Mouse (Mus musculus): ENCODE data around the gene Ak8.
A peak's percentile ranks its signal among the peaks of the same experiment; 100 is the strongest.

Gene Ak8

DNA sequence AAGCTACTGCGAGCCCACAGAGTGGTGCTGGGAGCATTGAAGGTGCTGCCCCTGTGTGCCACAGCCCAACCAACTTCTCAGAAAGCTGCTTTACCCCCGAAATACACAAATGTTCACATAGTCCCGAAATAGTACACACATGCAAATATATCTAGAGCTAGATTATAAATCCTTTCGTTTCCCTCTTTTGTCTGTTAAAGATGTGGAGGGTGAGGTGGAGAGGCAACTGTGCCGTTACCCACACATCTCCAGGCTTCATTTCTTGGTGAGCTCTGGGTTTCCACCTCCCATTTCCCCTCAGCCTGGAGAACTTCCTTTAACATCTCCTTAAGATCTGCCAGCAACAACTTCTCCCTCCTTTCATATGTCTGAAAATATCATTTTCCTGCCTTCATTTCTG is 40.2 kb downstream of the Ak8 start:
- no peak for DNase-seq

DNA sequence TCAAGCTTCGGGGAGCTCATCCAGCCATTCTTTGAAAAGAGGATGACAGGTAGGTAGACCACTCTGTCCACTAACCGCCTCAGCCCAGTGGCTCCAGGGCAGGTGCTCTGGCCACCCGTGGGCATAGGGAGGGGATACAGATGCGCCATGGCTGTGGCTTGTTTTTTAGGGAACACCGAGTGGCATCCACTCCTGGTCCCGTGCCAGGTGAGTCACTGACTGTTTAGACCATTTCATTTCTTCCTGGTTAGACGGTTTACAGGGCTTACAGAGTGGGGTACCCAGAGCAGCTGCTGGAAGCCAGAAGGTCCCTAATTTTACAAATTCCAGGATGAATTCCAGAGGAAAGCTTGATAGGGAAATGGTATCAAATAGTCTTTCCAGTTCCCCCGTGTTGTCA is 42.7 kb downstream of the Ak8 start:
- no peak for DNase-seq

DNA sequence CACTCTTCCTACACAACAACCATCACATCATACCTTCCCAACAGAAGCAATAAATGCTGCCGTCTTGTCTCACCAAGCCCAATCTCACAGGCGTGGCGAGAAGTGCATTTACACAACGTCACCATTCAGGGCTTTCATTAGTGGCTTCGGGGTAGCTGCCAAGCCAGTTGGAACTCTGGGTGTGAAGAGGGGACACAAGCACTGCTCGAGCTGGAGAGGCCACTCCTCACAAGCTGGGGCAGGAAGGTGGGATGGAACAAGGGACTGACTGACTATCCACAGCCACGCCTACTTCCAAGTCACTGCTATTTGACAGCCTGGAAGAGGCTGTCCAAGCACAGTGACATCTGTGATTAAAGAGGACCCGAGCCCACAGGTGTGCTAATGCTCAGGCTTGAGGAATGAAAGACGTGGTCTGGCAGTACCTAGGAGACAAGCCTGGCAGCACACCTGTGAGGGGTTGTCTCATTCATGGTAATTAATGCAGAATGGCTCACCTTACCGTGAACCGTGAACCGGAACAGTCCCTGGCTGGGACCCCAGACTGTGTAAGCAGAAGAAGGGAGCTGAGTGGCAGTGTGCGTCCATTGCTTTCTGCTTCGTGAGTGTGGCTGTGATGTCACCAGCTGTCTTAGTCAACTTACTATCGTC is 46.8 kb downstream of the Ak8 start:
- no peak for DNase-seq

DNA sequence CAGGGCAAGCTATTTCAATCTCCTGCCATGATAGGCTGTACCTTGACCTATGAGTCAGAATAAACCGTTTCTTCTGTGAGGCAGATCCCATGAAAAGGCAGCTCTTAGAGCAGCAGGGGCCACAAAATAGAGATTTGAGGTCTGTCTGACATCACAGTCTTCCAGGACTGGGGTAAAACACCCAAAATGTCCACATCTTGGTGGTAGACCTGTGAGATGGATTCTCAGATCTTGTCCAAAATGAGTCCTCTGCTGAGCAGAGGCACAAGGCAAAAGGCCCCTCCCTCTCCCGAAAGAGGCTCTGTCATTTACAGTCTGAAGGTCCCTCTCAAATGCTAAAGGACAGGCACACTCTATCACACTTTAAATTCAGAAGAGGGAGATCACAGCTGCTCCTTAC is 47.7 kb downstream of the Ak8 start:
- DNase-seq = no peak

DNA sequence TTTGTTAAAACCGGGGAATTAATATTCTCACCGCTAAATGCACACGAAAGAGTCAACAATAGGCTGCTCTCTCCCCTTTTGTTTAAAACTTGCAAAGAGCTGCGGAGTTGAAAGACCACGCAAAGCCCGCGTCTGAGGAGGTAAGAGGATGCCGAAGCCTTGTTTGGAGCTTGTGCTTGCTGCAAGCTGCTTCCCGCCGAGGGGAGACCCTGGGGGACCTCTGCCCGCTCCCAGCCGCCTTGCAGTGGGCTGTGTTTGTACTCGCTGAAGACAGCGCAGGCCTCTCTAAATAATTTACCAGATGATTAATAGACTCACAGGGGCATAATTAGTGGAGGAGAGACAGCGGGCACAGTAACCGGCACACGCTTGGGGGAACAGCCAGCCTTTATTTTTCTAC is 51.2 kb downstream of the Ak8 start:
- no peak for DNase-seq

DNA sequence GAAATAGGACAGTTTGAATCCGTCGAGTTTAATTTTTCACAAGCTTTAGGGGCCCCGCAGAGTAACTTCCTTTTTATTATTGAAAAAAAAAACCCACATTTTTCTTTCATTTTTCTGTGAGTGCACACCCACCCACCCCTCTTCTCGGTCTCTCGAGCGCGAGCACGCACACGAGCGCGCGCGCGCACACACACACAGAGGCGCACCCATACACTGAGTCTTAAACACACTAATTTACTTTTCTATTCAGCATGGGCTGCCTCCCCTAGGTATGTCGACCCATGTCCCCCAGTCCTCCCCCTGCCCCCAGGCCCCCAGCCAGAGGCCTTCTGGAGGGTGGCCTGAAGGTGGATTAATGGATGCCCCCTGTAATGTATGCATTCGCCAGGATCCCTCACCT is 51.7 kb downstream of the Ak8 start:
- no peak for DNase-seq

DNA sequence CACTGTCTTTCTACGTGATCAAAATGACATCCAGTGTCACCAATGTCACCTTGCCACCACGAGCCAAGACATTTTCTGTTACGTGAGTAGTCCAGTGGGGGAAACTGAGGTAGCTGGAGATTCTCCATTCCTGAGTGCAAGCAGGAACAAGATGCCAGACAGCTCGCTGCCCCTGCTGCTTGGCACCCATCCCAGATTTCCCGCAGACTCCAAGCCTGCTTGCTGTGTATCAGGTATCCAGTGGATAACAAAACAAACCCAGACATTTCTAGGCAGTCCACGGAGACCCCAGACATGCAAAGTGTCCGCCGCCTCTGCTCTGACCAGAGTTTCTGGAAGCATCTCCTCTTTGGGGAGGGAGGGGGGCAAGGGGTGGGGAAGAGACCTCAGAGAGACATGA is 52.4 kb downstream of the Ak8 start:
- DNase-seq = no peak

DNA sequence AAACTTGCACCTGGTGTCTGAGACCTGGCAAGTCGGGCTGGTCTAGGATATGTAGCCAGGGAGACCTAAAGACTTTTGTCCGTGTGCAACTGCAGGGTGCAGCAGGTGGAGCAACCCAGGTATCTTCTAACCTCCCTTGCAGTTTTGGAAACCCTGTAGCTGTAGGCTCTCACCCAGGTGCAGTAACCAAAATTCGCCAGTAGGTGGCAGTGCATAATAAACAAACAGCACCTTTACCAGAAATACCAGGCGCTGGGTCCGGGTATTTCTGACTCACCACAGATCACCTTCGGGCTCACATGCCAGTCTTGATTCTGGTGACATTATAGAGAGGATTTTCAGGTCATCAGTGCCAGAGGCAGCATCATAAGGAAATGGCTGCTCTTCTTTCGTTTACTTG is 55.5 kb downstream of the Ak8 start:
- peak; percentile 83 for DNase-seq

DNA sequence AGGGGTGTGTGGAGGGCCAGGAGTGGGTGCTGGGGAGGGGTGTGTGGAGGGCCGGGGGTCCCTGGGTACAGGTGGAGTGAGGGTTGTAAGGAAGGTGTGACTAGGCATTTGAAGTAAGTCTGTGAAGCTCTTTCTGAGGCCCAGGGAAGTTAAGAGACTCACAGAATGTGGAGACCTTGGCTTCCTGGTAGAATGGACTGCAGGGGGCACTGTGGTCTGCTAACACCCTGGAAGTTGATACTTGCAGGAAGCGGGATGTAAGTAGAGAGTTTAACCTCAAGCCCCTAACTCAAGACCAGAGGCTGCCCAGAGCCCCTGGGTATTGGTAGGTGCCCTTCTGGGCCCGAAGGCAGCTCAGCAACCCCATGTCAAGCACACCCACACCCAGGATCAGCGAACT is 56.2 kb downstream of the Ak8 start:
- DNase-seq = peak; percentile 68

DNA sequence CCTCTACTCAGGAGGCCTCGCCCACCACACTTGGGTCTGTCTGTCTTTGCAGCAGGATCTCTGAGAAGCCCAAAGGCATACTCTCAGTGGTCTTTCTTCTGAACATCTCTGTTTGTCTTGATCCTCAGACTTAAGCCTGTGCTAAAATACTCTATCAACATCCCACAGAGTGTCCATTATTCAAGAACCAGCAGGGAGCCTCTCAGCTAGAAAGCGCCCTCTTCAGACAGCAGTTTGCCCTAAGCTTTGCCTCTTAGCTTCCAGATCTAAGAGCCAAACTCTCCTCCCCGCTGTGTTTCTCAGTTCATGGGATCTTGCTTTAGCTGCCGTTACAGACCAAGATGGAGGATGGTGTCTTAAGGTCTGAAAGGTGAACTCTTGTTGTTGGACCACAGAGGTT is 59.5 kb downstream of the Ak8 start:
- no peak for DNase-seq

DNA sequence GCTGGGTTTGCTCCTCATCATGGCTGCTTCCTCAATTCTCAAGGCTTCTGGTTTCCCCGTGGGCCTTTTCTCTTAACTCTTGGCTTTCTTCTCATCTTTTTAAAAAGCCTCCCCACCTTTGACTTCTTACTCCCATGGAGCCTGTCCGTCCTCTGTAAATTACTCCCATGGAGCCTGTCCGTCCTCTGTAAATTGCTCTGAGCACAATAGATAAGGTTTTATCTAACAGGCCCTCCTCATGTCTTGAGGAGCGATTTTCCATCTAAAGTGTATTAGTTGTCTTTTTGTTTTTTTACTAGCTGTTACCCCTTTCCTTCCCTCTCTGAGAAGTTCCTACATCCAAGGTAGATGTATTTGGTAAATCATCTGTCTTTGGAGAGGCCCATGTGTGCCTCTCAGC is 66.6 kb downstream of the Ak8 start:
- no peak for DNase-seq

DNA sequence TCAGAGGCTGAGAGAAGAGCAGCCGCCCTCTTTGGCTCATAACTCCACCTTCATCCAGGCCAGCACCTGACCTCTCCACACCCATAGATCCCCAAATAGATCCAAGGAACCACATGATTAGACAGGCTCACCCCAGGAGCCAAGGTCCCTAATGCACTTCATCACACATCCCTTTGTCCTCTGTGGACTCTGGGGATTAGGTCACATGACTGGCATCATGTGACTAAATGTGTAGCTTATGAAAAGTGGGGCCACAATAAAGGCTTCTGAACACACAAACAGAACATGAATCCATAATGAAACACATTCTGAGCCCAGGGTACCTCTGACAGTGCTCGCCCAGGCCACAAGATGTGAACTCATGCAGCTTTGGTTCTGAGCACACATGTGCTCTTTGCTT is 67.1 kb downstream of the Ak8 start:
- DNase-seq = no peak

DNA sequence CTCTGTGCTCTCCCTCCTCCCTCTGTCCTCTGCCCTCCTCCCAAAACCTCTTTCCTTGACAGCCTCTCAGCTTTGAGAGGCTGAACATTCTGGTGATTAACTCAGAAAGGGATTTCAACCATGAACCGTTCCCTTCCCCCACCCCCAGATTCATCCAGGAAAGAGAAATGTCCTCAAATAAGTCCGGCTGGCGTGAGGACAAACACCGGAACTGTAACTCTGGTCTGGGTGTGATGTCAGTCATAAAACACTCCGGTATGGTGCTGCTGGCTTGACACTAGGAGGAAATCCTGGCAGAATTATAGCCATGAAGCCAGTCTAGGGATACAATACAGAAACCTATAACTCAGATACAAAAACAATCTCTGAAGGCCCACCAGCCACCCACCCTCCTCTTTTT is 70.7 kb downstream of the Ak8 start:
- peak; percentile 75 for DNase-seq

DNA sequence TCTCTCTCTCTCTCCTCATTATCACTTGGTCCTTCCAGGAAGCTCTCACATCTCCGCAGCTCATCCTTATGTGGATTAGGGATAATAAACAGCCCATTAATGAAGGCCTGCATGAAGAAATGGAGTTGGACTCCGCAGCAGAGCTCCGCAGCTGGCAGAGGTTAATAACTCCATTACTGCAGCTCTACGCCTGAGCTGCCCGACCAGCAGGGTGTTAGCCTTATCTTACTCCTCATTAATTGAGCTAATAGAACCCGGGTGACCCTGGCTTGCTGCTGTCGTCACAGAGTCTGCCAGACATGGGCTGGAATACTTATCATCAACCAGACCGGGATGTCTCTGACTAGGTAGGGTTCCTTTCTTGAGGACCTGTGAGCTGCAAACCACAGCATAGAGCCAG is 74.1 kb downstream of the Ak8 start:
- DNase-seq = no peak

DNA sequence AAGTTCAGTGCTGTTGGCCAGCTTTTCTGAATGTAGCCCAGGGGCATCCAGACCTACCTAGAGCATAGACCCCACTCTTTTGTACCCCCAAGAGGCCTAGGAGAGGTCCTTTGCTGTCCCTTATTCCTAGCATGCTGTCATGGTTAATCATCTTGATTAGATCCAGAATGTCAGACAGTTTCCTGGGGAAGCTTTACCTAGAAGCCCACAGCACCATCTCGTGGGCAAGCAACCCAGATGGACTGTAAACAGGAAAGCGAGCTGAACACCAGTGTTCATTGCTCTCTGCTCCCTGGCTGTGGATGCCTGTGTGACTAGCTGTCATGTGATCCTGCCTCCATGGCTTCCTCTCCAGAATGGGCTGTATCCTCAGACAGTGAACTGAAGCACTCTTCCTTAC is 76.8 kb downstream of the Ak8 start:
- DNase-seq = no peak

DNA sequence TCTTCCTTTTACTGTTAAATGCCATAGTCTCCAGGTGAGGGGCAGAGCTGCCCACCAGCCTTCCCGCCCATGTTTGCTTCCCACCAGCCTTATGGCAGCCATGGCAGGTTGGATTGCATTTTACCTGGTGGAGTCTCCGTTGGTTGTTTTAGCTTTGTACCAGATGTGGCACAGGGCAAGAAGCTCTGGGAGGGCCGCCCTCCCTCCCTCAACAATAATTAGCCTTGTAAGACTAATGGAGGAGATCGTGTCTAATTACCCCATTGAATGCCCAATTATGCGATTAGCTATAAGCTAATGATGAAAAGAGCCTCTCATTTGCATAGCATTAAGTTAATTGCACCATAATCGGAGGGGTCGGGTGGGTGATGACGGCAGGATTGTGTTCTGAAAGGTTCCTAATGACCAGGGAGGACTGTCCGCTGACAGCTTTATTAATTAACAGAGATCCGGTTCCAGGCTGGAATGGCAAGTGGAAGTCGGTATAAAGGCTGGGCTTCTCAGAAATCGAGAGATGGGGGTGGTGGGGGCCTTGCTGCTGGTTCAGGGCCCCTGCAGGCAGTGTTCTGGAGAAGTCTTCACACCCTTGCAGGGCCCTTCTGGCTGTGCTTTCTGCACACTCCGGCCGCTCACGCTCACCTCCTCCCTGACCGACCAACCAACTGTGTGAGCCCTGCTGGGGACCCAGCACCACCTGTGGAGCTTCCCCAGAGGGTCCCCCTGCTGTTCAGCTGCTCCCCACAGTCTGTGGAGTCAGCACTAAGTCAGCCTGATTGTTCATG is 80.2 kb downstream of the Ak8 start:
- DNase-seq = no peak

DNA sequence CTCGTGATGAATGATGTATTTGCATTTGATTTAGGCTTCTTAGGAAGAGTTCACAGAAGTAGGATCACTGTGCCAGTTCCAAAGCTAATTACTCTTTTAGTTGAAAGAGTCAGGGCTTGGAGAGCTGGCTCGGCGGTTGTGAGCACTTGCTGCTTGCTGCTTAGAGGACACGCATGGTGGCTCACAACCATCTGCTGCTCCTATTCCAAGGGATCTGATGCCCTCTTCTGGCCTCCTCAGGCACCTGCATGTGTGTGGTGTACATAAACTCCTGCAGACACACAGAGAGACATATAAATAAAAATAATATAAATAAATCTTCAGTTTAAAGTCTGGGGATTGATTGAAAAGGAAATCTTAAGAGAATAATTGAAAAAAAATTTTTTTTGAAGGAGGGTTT is 81.3 kb downstream of the Ak8 start:
- DNase-seq = no peak

DNA sequence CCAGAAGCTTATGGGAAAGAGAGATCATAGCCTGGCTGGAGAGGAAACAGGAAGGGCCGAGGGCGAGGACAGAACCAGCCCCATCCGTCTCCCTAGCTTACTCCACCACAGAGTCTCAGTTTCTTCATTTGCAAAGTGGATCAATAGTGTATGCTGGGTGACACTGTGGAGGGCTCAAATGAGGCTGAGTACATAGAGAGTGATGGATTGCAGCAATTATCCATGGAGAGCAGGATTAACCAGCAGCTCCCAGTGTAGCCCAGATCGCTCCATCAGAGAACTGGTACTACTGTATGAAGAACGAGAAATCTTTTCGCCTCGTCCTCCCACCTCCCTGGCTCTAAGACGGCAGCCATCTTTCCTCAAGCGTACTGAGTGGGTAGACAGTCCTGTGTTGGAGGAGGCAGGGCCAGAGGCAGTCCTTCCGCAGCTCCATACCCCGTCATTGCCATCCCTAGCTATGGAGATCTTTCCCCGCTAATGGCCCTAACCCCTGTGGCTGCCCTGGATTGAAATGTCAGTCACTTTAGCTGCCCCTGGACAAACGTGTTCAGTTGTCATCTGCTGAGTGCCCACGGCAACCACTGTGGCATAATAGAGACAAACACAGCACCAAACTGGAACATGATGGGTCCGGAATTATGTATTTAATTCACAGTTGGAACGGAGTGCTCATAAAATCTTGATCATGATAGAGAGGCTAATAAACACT is 86.5 kb downstream of the Ak8 start:
- DNase-seq = no peak

DNA sequence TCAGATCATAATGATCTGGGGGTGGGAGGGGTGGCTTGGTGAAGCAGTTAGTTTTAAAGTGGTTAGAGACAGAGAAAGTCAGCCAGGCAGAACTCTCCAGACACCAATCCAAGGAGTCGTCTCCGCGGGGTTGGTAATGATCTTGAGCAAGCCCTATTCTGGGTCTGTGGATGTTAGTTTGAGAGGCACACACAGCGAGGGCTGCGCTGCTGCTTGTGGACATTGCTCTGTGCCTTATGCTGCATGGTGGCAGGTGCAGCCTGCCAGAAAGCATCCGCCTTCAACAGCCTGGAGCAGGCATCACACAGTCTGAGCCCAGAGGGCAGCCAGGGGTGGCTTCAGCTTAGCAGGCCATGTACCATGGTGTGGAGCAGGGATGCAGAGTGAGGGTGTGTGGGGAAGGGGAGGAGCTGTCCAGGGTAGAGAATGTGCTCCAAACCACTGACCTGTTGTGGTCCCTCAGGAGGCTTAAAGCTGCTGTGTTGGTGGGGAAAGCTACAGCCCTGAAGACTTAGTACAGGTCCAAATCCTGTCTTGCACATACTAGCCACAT is 87.2 kb downstream of the Ak8 start:
- no peak for DNase-seq

DNA sequence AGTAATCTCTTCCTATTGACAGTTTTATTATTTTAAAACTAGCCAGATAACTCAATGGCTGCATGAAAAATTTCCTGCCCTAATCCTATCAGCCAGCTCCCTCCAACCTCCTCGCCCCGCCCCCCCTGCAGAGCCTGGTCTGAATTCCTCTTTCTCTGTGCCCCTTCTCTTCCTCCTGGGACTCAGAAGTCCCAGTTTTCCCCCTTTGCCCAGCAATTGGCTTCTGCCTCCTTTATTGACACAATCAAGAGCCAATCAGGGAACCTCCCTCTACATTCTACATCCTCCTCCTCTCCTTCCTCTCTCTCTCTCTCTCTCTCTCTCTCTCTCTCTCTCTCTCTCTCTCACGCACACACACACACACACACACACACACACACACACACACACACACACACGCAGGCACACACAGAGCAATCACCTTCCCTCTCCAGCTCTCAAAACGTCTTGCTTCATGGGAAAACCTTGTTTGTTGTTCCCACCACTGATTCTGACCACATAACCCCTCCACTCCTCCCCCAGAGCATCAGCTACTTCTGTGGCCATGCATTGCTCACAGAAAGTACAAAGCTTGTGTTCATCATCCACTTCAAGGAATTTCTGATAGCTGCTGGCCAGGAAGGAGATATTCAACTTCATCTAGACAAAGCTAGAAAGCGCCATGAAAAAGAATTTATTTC is 93.1 kb downstream of the Ak8 start:
- peak; percentile 39 for DNase-seq

DNA sequence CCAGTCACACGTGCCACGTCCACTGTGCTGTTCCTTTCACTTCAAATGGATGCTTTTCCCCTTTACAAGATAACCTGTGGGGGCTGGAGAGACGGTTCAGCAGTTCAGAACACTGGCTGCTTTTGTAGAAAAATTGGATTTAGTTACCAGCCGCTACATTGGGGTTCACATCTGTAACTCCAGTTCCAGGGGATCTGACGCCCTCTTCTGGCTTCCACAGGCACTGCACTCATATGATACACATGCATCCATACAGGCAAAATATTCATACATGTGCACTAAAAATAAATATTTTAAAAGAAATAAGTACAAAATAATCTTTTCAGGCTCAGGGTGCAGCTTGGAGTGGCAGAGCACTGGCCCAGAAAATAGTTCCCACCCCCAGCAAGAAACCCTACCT is 94.7 kb downstream of the Ak8 start:
- DNase-seq = no peak

DNA sequence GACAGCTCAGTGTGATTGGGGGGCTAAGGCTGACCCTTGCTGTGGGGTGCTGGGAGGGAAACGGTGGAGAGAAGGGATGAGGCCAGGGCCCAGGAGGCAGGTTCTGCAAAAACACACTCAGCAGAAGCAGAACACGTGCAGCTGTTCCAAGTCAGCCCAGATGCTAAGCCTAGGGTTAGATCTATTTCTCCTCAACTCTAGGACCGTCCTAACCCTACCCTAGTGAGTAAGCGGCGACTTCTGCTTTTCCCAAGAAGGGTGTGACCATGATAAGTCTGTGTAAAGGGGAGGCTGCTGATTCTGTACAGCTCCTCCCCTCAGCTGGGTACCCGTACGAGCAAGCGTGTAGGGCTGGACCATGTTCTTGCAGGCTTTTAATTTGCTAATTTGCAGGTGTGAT is 96.3 kb downstream of the Ak8 start:
- no peak for DNase-seq

DNA sequence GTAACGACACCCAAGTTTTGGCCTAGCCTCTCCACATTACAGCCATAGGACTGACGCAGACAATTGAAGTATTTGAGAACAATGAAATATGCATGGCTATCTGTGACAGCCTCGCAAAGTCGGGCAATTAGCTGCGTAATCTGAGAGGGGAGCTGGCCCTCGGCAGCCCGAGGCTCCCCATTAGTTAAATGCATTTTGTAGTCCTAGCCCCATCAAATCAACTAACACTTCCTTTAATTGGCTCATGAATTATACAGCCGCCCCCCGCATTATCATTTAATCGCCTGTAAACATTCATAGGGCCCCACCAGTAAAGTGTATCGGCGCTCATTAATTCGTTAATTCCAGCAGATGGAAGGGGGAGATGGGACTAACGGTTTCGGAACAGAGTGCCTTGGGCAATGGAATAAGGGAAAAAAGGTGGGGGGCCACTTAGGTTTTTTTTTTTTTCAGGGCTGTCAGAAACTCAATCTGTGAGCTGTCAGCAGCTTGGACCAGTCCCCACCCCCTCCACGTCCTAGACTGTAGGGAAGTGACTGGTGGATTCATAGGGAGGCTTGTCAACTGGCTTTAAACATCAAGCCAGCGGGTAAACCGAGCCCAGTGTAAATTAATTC is 97.6 kb downstream of the Ak8 start:
- no peak for DNase-seq

All from kidney, postnatal 14 days (tissue).